Mouse (Mus musculus) erythroblast, embryonic 14.5 days (primary cell): ENCODE data around the gene Palm3.

Source experiments
- GATA1 ChIP-seq: IDR thresholded peaks from 2 replicates; pipeline ENCODE4 v1.6.1; 2012; ENCODE audit warnings: low read length, inconsistent platforms, mixed read lengths
- TAL1 ChIP-seq: IDR thresholded peaks from 3 replicates; pipeline ENCODE4 v1.6.1; 2012; ENCODE audit warnings: low read length, inconsistent platforms, mixed read lengths

- TF ChIP-seq GATA1 (no peak), TAL1 (no peak)
These were observed 45.8 kb downstream of the Palm3 start for GRCm38 (mm10) chr8:84067047-84067573.
